Mouse (Mus musculus) liver, adult 2 months (tissue): ENCODE measurements at regions not wholly inside any gene's neighbourhood (a gene's known extent, or its start where the extent isn't known, plus 50 kb on each side); places are given as distances from the start of the nearest gene placed in this dataset.

Source experiments
- CTCF ChIP-seq: fragments of 200-500 bp; IDR thresholded peaks from 2 replicates; pipeline ENCODE4 v1.5.1; 2011; ENCODE audit warnings: low read depth, low read length, control low read depth
- POLR2A ChIP-seq: fragments of 200-500 bp; IDR thresholded peaks from 2 replicates; pipeline ENCODE4 v1.6.1; 2011; ENCODE audit warnings: low read length, control low read depth; ENCODE audit not compliant: insufficient read depth; ENCODE audit errors: extremely low read depth

DNA sequence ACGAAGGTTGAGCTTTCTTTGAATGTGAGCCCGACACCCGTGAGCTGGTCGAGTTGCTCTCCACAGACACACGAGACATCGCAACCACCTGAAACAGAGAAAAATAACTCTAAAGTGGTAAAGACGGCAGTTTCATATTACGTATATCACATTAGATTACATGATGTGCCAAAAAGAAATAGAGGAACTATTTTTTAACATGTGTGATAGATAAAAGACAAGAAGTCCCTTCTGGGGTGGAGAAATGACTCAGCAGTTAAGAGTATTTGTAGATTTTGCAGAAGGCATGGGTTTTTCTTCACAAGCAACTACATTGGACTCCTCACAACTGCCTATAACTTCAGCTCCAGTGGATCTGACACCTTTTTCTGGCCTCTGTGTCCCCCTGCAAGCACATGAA lies 222.2 kb upstream of the Sox2 start:
- no peak for TF ChIP-seq POLR2A
- no peak for TF ChIP-seq CTCF
